Comparison of ENCODE assay signal across 7 mouse cellular contexts in the genomic region with DNA sequence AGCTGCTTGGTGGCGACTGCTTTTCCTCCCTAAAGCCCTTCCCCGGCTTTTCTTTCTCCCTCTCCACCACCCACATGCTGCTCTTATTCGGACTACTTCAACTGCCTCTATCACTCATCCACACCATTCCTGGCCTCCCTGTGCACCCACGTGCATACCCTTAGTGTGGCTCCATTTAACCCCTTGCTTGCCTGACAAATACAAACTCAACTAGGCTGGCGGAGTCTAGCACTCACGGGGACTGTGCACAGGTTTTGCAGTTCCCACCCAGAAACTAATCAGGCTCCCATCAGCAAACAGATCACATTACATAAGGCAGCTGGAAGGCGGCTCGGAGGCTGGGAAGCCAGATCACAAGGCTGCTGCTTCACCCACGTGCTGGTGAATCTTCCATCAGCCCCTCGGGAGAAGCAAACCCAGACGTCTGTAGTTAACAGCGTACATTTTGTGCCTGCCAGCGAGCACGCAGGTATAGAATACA.
DNase-seq lines count a peak whose midpoint lies in the region; ATAC-seq and TF ChIP-seq lines count a peak whose summit lies in the region.

No protein-coding gene starts in this region.

- H3K4me1 ChIP-seq in lung, embryonic 15.5 days, result no peaks in the 10 kb centered on the region
- H3K4me1 ChIP-seq in lung, postnatal 0 days (ENCODE audit: insufficient read depth, low read depth, low read length), result no peaks in the 10 kb centered on the region
- H3K4me1 ChIP-seq in embryonic facial prominence, embryonic 12.5 days, result no peaks in the 10 kb centered on the region
- no peaks in the 10 kb centered on the region; the same call in 1 of the 2 replicates for H3K4me1 ChIP-seq in hindbrain, embryonic 16.5 days (ENCODE audit: control insufficient read depth, insufficient read depth, low read depth, low read length)
- no peaks in the 10 kb centered on the region for H3K4me1 ChIP-seq in limb, embryonic 13.5 days

- peaks cover 8% of the 10 kb centered on the region for H3K27me3 ChIP-seq in lung, embryonic 15.5 days
- H3K27me3 ChIP-seq in lung, postnatal 0 days (replicated peaks; ENCODE audit: insufficient read depth, low read length), result 0 out of 2 replicates have a peak, but pooled peaks cover 5% of the 10 kb centered on the region
- no peaks in the 10 kb centered on the region for H3K27me3 ChIP-seq in embryonic facial prominence, embryonic 12.5 days
- no peaks in the 10 kb centered on the region for H3K27me3 ChIP-seq in hindbrain, embryonic 16.5 days (replicated peaks; ENCODE audit: control insufficient read depth, insufficient read depth, low read length)
- H3K27me3 ChIP-seq in limb, embryonic 13.5 days, result peaks cover 26% of the 10 kb centered on the region

- H3K4me3 ChIP-seq in lung, embryonic 15.5 days, result no peak overlapping the region
- H3K4me3 ChIP-seq in lung, postnatal 0 days (ENCODE audit: low read depth, low read length), result no peak overlapping the region
- H3K4me3 ChIP-seq in embryonic facial prominence, embryonic 12.5 days, result 0 out of 2 replicates have a peak overlapping the region, but pooled peaks have one; percentile 10
- peak overlapping the region; percentile 30 for H3K4me3 ChIP-seq in hindbrain, embryonic 16.5 days (ENCODE audit: low read length)
- peak overlapping the region; percentile 15; the same call in 1 of the 2 replicates for H3K4me3 ChIP-seq in limb, embryonic 13.5 days

- TF ChIP-seq EP300 in lung, postnatal 0 days (IDR thresholded peaks at IDR 0.05), result no peak

- ATAC-seq in lung, embryonic 15.5 days (ENCODE audit: borderline replicate concordance, extremely low read depth, low FRiP score, low TSS enrichment), result peak; percentile 11; the same call in 1 of the 2 replicates
- ATAC-seq in lung, postnatal 0 days, result no peak
- peak; percentile 41; the same call in 1 of the 2 replicates for ATAC-seq in embryonic facial prominence, embryonic 12.5 days (ENCODE audit: insufficient number of reproducible peaks, insufficient read depth, low FRiP score, low TSS enrichment)
- peak; percentile 53 for ATAC-seq in hindbrain, embryonic 16.5 days
- ATAC-seq in limb, embryonic 13.5 days (ENCODE audit: low FRiP score, low read depth), result peak; percentile 66

- no peaks in the 10 kb centered on the region for H3K9me3 ChIP-seq in lung, embryonic 15.5 days
- H3K9me3 ChIP-seq in lung, postnatal 0 days (ENCODE audit: low read length), result no peaks in the 10 kb centered on the region
- no peaks in the 10 kb centered on the region for H3K9me3 ChIP-seq in embryonic facial prominence, embryonic 12.5 days
- no peaks in the 10 kb centered on the region for H3K9me3 ChIP-seq in hindbrain, embryonic 16.5 days (ENCODE audit: control insufficient read depth, low read length)
- no peaks in the 10 kb centered on the region for H3K9me3 ChIP-seq in limb, embryonic 13.5 days

- DNase-seq in lung, postnatal 0 days (ENCODE audit: low spot score), result no peak
- DNase-seq in right cerebral cortex, postnatal 36 days (ENCODE audit: low spot score in 2 of 2), result peak; percentile 76 to 78
- no peak for DNase-seq in spleen, postnatal 4 days (ENCODE audit: low spot score in 2 of 2)

- 22% methylated on average over 14 of the region's 14 CpGs for WGBS in lung, embryonic 15.5 days
- WGBS in lung, postnatal 0 days, result 13% methylated on average over 14 of the region's 14 CpGs
- 21% methylated on average over 14 of the region's 14 CpGs for WGBS in embryonic facial prominence, embryonic 12.5 days
- WGBS in hindbrain, embryonic 16.5 days, result 21% methylated on average over 14 of the region's 14 CpGs
- WGBS in limb, embryonic 13.5 days, result 17% methylated on average over 14 of the region's 14 CpGs

- H3K4me2 ChIP-seq in lung, embryonic 15.5 days, result peak overlapping the region; percentile 39
- H3K4me2 ChIP-seq in lung, postnatal 0 days (replicated peaks; ENCODE audit: low read depth, low read length), result no peak overlapping the region
- H3K4me2 ChIP-seq in embryonic facial prominence, embryonic 12.5 days (replicated peaks), result peak overlapping the region; percentile 39
- H3K4me2 ChIP-seq in hindbrain, embryonic 16.5 days (ENCODE audit: low read length), result peak overlapping the region; percentile 56
- peak overlapping the region; percentile 54 for H3K4me2 ChIP-seq in limb, embryonic 13.5 days (replicated peaks)

- no peak overlapping the region for H3K9ac ChIP-seq in lung, embryonic 15.5 days
- no peak overlapping the region for H3K9ac ChIP-seq in lung, postnatal 0 days (replicated peaks; ENCODE audit: low read depth)
- no peak overlapping the region for H3K9ac ChIP-seq in embryonic facial prominence, embryonic 12.5 days
- peak overlapping the region; percentile 51; the same call in 1 of the 2 replicates for H3K9ac ChIP-seq in hindbrain, embryonic 16.5 days (ENCODE audit: low read depth, low read length)
- H3K9ac ChIP-seq in limb, embryonic 13.5 days, result no peak overlapping the region

- no peak overlapping the region for H3K27ac ChIP-seq in lung, embryonic 15.5 days
- no peak overlapping the region for H3K27ac ChIP-seq in lung, postnatal 0 days (ENCODE audit: low read length)
- no peak overlapping the region for H3K27ac ChIP-seq in embryonic facial prominence, embryonic 12.5 days
- no peak overlapping the region for H3K27ac ChIP-seq in hindbrain, embryonic 16.5 days (ENCODE audit: low read depth, low read length)
- H3K27ac ChIP-seq in limb, embryonic 13.5 days, result no peak overlapping the region

- H3K36me3 ChIP-seq in lung, embryonic 15.5 days, result no peaks in the 10 kb centered on the region
- no peaks in the 10 kb centered on the region for H3K36me3 ChIP-seq in lung, postnatal 0 days (ENCODE audit: insufficient read depth, low read length)
- no peaks in the 10 kb centered on the region for H3K36me3 ChIP-seq in embryonic facial prominence, embryonic 12.5 days
- H3K36me3 ChIP-seq in hindbrain, embryonic 16.5 days (ENCODE audit: control insufficient read depth, insufficient read depth, low read length), result no peaks in the 10 kb centered on the region
- H3K36me3 ChIP-seq in limb, embryonic 13.5 days, result no peaks in the 10 kb centered on the region

- TF ChIP-seq CTCF in lung, postnatal 0 days (IDR thresholded peaks at IDR 0.05), result no peak

Comparison
In these comparisons a context has a peak if more than half of its experiments do, and no peak if none do; other contexts are left out.
1. H3K4me3 ChIP-seq: peak in embryonic facial prominence, embryonic 12.5 days (single experiment), hindbrain, embryonic 16.5 days (single experiment) and limb, embryonic 13.5 days (single experiment); none in lung, embryonic 15.5 days (single experiment) and lung, postnatal 0 days (single experiment).
2. DNase-seq: peak in right cerebral cortex, postnatal 36 days (2 of 2); none in lung, postnatal 0 days (single experiment) and spleen, postnatal 4 days (0 of 2).